Mouse (Mus musculus) fat pad, adult 2 months (tissue): ENCODE data around the gene Pcdh9.

Source experiments
- DNase-seq: peaks from one replicate; pipeline ENCODE4 v3.0.0-alpha.2; 2011; ENCODE audit warnings: low read depth, low spot score; ENCODE audit errors: extremely low read depth

Gene Pcdh9

GRCm38 (mm10) chr14:93817591-93817990, 72.9 kb downstream of the Pcdh9 start:
- DNase-seq = no peak

GRCm38 (mm10) chr14:93794530-93794929, 95.9 kb downstream of the Pcdh9 start:
- DNase-seq = no peak

GRCm38 (mm10) chr14:93786234-93786633, 104.2 kb downstream of the Pcdh9 start:
- no peak for DNase-seq

GRCm38 (mm10) chr14:93785031-93785430, 105.4 kb downstream of the Pcdh9 start:
- DNase-seq = no peak

GRCm38 (mm10) chr14:93762855-93763254, 127.6 kb downstream of the Pcdh9 start:
- DNase-seq = no peak

GRCm38 (mm10) chr14:93734077-93734673, 156.3 kb downstream of the Pcdh9 start:
- no peak for DNase-seq

- DNase-seq = no peak
Observed at GRCm38 (mm10) chr14:93725798-93726197, 164.7 kb downstream of the Pcdh9 start.

GRCm38 (mm10) chr14:93719208-93719607, 171.3 kb downstream of the Pcdh9 start:
- no peak for DNase-seq

GRCm38 (mm10) chr14:93713250-93713935, 177.1 kb downstream of the Pcdh9 start:
- no peak for DNase-seq

- no peak for DNase-seq
Observed at GRCm38 (mm10) chr14:93708651-93709050, 181.8 kb downstream of the Pcdh9 start.

- DNase-seq = no peak
Observed at GRCm38 (mm10) chr14:93701385-93702101, 188.9 kb downstream of the Pcdh9 start.

GRCm38 (mm10) chr14:93700916-93701315, 189.6 kb downstream of the Pcdh9 start:
- no peak for DNase-seq

- no peak for DNase-seq
Observed at GRCm38 (mm10) chr14:93684641-93685040, 205.8 kb downstream of the Pcdh9 start.

GRCm38 (mm10) chr14:93675273-93676068, 215.0 kb downstream of the Pcdh9 start:
- no peak for DNase-seq

- no peak for DNase-seq
Observed at GRCm38 (mm10) chr14:93653986-93654757, 236.3 kb downstream of the Pcdh9 start.

GRCm38 (mm10) chr14:93627241-93627640, 263.2 kb downstream of the Pcdh9 start:
- DNase-seq = no peak

- no peak for DNase-seq
Observed at GRCm38 (mm10) chr14:93624144-93624543, 266.3 kb downstream of the Pcdh9 start.

- no peak for DNase-seq
Observed at GRCm38 (mm10) chr14:93621211-93621610, 269.3 kb downstream of the Pcdh9 start.

GRCm38 (mm10) chr14:93607546-93607945, 282.9 kb downstream of the Pcdh9 start:
- DNase-seq = no peak

- DNase-seq = no peak
Observed at GRCm38 (mm10) chr14:93599997-93600396, 290.5 kb downstream of the Pcdh9 start.
